Mouse (Mus musculus) heart, postnatal 0 days (tissue): ENCODE data around the gene Rmi2.

Experiments used
- CTCF ChIP-seq: IDR thresholded peaks from 2 replicates; pipeline ENCODE4 v1.5.1; 2016; ENCODE audit warnings: antibody characterized with exemption, control low read depth, low read depth
- EP300 ChIP-seq: IDR thresholded peaks from 2 replicates; pipeline ENCODE4 v1.6.1; 2016; ENCODE audit warnings: antibody characterized with exemption, low read depth

GRCm38 (mm10) chr16:10818579-10819135 lies 16.2 kb upstream of the Rmi2 start:
- no peak for TF ChIP-seq CTCF
- TF ChIP-seq EP300 = no peak
